ENCODE assay signal across 10 mouse cellular contexts in the genomic region with DNA sequence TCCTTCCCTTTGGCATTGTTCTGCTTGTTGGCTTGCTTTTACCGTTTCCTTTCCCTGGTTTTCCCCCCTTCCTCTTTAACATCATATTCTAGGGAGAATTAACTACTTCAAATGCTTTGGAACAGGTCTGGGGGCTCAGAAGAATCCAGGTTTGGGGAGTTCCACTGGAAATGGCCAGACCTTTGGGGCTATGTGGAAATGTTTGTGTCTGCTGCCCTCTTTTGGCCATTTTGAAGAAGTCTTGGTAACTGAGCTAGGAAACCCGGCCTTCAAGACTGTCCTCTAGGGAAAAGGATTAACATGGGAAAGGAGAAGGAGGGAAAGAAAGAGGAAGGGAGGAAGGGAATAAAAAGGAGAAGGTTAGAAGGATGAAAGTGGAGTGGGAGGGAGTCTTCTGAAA. TPM values are rescaled to one million over a fixed set of nuclear protein-coding genes. Genes with fewer than 3 reads are reported as not detected.
DNase-seq lines count a peak whose midpoint lies in the region; ATAC-seq and TF ChIP-seq lines count a peak whose summit lies in the region.
"Had no signal": no experiment of that assay in that cellular context is flagged by ENCODE, and none has a peak within 500 bp of the region (broad histone marks: within the 10 kb centered on the region; RNA-seq: fewer than 3 reads in every experiment).

No protein-coding gene starts in this region.

- ATAC-seq in kidney, embryonic 14.5 days (ENCODE audit: low FRiP score, low TSS enrichment): no peak
- ATAC-seq in embryonic facial prominence, embryonic 11.5 days (replicated peaks; ENCODE audit: insufficient number of reproducible peaks, low FRiP score, low TSS enrichment, low read depth): no peak
- ATAC-seq in midbrain, embryonic 16.5 days: 0 out of 2 replicates have a peak, but pooled peaks have one; percentile 42
- ATAC-seq in activated CD4-positive, CD25-positive, alpha-beta regulatory T cell, adult 4 months: no peak

- 7% methylated on average over 2 of the region's 2 CpGs for WGBS in kidney, adult 2 months
- 18% methylated on average over 2 of the region's 2 CpGs for WGBS in kidney, embryonic 14.5 days
- WGBS in embryonic facial prominence, embryonic 11.5 days: 13% methylated on average over 2 of the region's 2 CpGs
- WGBS in midbrain, embryonic 16.5 days: 10% methylated on average over 2 of the region's 2 CpGs

- H3K9me3 ChIP-seq in kidney, embryonic 14.5 days (ENCODE audit: control insufficient read depth, low read length): no peaks in the 10 kb centered on the region
- no peaks in the 10 kb centered on the region for H3K9me3 ChIP-seq in embryonic facial prominence, embryonic 11.5 days (replicated peaks; ENCODE audit: control insufficient read depth, low read length)
- H3K9me3 ChIP-seq in midbrain, embryonic 16.5 days (replicated peaks; ENCODE audit: control insufficient read depth, low read length, poor library complexity, severe bottlenecking): no peaks in the 10 kb centered on the region
- H3K9me3 ChIP-seq: embryonic facial prominence, embryonic 13.5 days; limb, embryonic 12.5 days had no signal

- peak; percentile 36 for DNase-seq in kidney, adult 2 months
- DNase-seq in NIH3T3 (ENCODE audit: low read depth): peak; percentile 68
- DNase-seq in embryonic facial prominence, embryonic 11.5 days (ENCODE audit: low spot score): peak; percentile 58
- DNase-seq in right cerebral cortex, postnatal 25 days: no peak
- no peak for DNase-seq in gastrocnemius, postnatal 4 days (ENCODE audit: low spot score in 2 of 2)

- no peak overlapping the region for H3K9ac ChIP-seq in kidney, embryonic 14.5 days (ENCODE audit: low read depth, low read length)
- no peak overlapping the region for H3K9ac ChIP-seq in embryonic facial prominence, embryonic 11.5 days (replicated peaks; ENCODE audit: low read length)
- no peak overlapping the region for H3K9ac ChIP-seq in midbrain, embryonic 16.5 days (ENCODE audit: low read depth, low read length)
- H3K9ac ChIP-seq: embryonic facial prominence, embryonic 13.5 days; limb, embryonic 12.5 days had no signal

- H3K4me1 ChIP-seq in kidney, adult 2 months (ENCODE audit: control insufficient read depth, insufficient read depth, low read length): no peaks in the 10 kb centered on the region
- no peaks in the 10 kb centered on the region for H3K4me1 ChIP-seq in kidney, embryonic 14.5 days (ENCODE audit: control insufficient read depth, insufficient read depth, low read length)
- no peaks in the 10 kb centered on the region for H3K4me1 ChIP-seq in embryonic facial prominence, embryonic 11.5 days (ENCODE audit: control insufficient read depth, insufficient read depth, low read length)
- H3K4me1 ChIP-seq in midbrain, embryonic 16.5 days (ENCODE audit: control insufficient read depth, insufficient read depth, low read length): no peaks in the 10 kb centered on the region
- H3K4me1 ChIP-seq: embryonic facial prominence, embryonic 13.5 days; limb, embryonic 12.5 days had no signal

- no peak overlapping the region for H3K4me2 ChIP-seq in kidney, embryonic 14.5 days (replicated peaks; ENCODE audit: low read depth, low read length)
- no peak overlapping the region for H3K4me2 ChIP-seq in embryonic facial prominence, embryonic 11.5 days (ENCODE audit: low read depth, low read length)
- H3K4me2 ChIP-seq in midbrain, embryonic 16.5 days (ENCODE audit: low read length): no peak overlapping the region
- H3K4me2 ChIP-seq: embryonic facial prominence, embryonic 13.5 days; limb, embryonic 12.5 days had no signal

- no peaks in the 10 kb centered on the region for H3K36me3 ChIP-seq in kidney, adult 2 months (ENCODE audit: control insufficient read depth, insufficient read depth, low read length)
- no peaks in the 10 kb centered on the region for H3K36me3 ChIP-seq in kidney, embryonic 14.5 days (ENCODE audit: control insufficient read depth, insufficient read depth, low read length)
- no peaks in the 10 kb centered on the region for H3K36me3 ChIP-seq in embryonic facial prominence, embryonic 11.5 days (replicated peaks; ENCODE audit: control insufficient read depth, insufficient read depth, low read depth, low read length)
- no peaks in the 10 kb centered on the region for H3K36me3 ChIP-seq in midbrain, embryonic 16.5 days (ENCODE audit: control insufficient read depth, insufficient read depth, low read length)
- H3K36me3 ChIP-seq: embryonic facial prominence, embryonic 13.5 days; limb, embryonic 12.5 days had no signal

- no peaks in the 10 kb centered on the region for H3K27me3 ChIP-seq in kidney, adult 2 months (replicated peaks; ENCODE audit: control insufficient read depth, insufficient read depth, low read length)
- no peaks in the 10 kb centered on the region for H3K27me3 ChIP-seq in kidney, embryonic 14.5 days (ENCODE audit: control insufficient read depth, insufficient read depth, low read length)
- H3K27me3 ChIP-seq in embryonic facial prominence, embryonic 11.5 days (ENCODE audit: control insufficient read depth, insufficient read depth, low read length): no peaks in the 10 kb centered on the region
- no peaks in the 10 kb centered on the region for H3K27me3 ChIP-seq in midbrain, embryonic 16.5 days (ENCODE audit: control insufficient read depth, insufficient read depth, low read depth, low read length)
- H3K27me3 ChIP-seq: embryonic facial prominence, embryonic 13.5 days; limb, embryonic 12.5 days had no signal

- TF ChIP-seq POLR2A in kidney, adult 2 months (IDR thresholded peaks at IDR 0.05; ENCODE audit: low read depth, low read length): no peak

- no peak overlapping the region for H3K27ac ChIP-seq in kidney, adult 2 months (ENCODE audit: insufficient read depth, low read depth, low read length)
- H3K27ac ChIP-seq in kidney, embryonic 14.5 days (ENCODE audit: low read depth, low read length): no peak overlapping the region
- H3K27ac ChIP-seq in embryonic facial prominence, embryonic 11.5 days (replicated peaks; ENCODE audit: low read depth, low read length): no peak overlapping the region
- H3K27ac ChIP-seq in midbrain, embryonic 16.5 days (ENCODE audit: low read length): no peak overlapping the region
- H3K27ac ChIP-seq: embryonic facial prominence, embryonic 13.5 days; limb, embryonic 12.5 days had no signal

- peak; percentile 42 for TF ChIP-seq CTCF in kidney, adult 2 months (conservative IDR thresholded peaks at IDR 0.05; ENCODE audit: insufficient read depth, insufficient read length, low read depth, low read length)

- H3K4me3 ChIP-seq in kidney, adult 2 months (ENCODE audit: insufficient read depth, low read depth, low read length): no peak overlapping the region
- no peak overlapping the region for H3K4me3 ChIP-seq in kidney, embryonic 14.5 days (ENCODE audit: low read length)
- H3K4me3 ChIP-seq in embryonic facial prominence, embryonic 11.5 days (ENCODE audit: low read depth, low read length): no peak overlapping the region
- no peak overlapping the region for H3K4me3 ChIP-seq in midbrain, embryonic 16.5 days (ENCODE audit: low read depth, low read length)
- H3K4me3 ChIP-seq: embryonic facial prominence, embryonic 13.5 days; limb, embryonic 12.5 days had no signal

RNA-seq across cellular contexts. Expression of a gene that starts 36.4 kb away (rescaled TPM):
- 47.4 and 48.2 TPM in 2 replicates for polyA plus RNA-seq in kidney, adult 2 months (2012; rRNA removed)
- polyA plus RNA-seq in kidney, embryonic 14.5 days (2014; fragmentation: Nextera tagmentation; extraction: Ambion mirVana): 346 and 384 TPM in 2 replicates
- polyA plus RNA-seq in embryonic facial prominence, embryonic 11.5 days (2014; fragmentation: Nextera tagmentation; extraction: Ambion mirVana): 403 and 411 TPM in 2 replicates
- 515 and 516 TPM in 2 replicates for polyA plus RNA-seq in midbrain, embryonic 16.5 days (2015; fragmentation: Nextera tagmentation; extraction: Ambion mirVana)
- 10 to 100 TPM; 87.6 to 88.1 TPM for total RNA-seq in gastrocnemius, postnatal 4 days (2021)
- polyA plus RNA-seq in activated CD4-positive, CD25-positive, alpha-beta regulatory T cell, adult 4 months (2017; shearing (Covaris generic)): 100 to 1,000 TPM; 221 to 249 TPM

RNA-seq across cellular contexts. Expression of a gene that starts 46.5 kb away (rescaled TPM):
- 5.4 and 8.2 TPM in 2 replicates for polyA plus RNA-seq in kidney, adult 2 months (2012; rRNA removed)
- polyA plus RNA-seq in kidney, embryonic 14.5 days (2014; fragmentation: Nextera tagmentation; extraction: Ambion mirVana): 95.9 and 105 TPM in 2 replicates
- 113 and 120 TPM in 2 replicates for polyA plus RNA-seq in embryonic facial prominence, embryonic 11.5 days (2014; fragmentation: Nextera tagmentation; extraction: Ambion mirVana)
- 70.7 and 71.4 TPM in 2 replicates for polyA plus RNA-seq in midbrain, embryonic 16.5 days (2015; fragmentation: Nextera tagmentation; extraction: Ambion mirVana)
- total RNA-seq in gastrocnemius, postnatal 4 days (2021): 10 to 100 TPM; 27.2 to 29.4 TPM
- 10 to 100 TPM; 50.2 to 58.8 TPM for polyA plus RNA-seq in activated CD4-positive, CD25-positive, alpha-beta regulatory T cell, adult 4 months (2017; shearing (Covaris generic))

Comparison
In these comparisons a context has a peak if more than half of its experiments do, and no peak if none do; other contexts are left out.
1. DNase-seq: peak in kidney, adult 2 months (single experiment), NIH3T3 (single experiment) and embryonic facial prominence, embryonic 11.5 days (single experiment); none in right cerebral cortex, postnatal 25 days (single experiment) and gastrocnemius, postnatal 4 days (0 of 2).